24 mouse cellular contexts compared by ENCODE assay signal in the genomic region with DNA sequence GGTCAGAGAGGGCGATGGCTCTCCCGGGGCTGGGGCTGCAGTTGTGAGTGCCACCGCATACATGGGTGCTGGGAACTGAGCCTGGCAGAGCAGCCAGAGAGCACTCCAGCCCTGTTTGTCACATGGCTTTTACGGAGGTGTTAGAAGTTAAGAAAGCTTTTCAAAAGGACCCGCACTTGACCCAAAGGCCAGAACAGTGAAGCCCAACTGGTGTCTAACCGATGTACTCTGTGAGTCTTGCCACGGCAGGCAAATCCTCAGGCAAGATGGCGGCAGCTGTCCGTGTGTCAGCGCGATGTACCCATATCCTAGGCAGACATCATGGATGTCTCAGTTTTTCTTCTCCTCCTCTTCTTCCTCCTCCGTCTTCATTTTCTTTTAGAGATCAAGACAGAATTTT. TPM values are rescaled to one million over a fixed set of nuclear protein-coding genes. Genes with fewer than 3 reads are reported as not detected.
DNase-seq lines count a peak whose midpoint lies in the region; TF ChIP-seq lines count a peak whose summit lies in the region.
"Had no signal": no experiment of that assay in that cellular context is flagged by ENCODE, and none has a peak within 500 bp of the region (broad histone marks: within the 10 kb centered on the region; RNA-seq: fewer than 3 reads in every experiment).

No protein-coding gene starts in this region.

- DNase-seq in ES-E14 (ENCODE audit: low read depth, low spot score), result no peak
- peak; percentile 45 for DNase-seq in ZHBTc4 (ENCODE audit: low read depth, low spot score)
- DNase-seq in thymus, adult 18-20 months, result no peak
- no peak for DNase-seq in neural tube, embryonic 10.5 days (ENCODE audit: extremely low spot score, low spot score)
- DNase-seq in urinary bladder, adult 18-20 months (ENCODE audit: low spot score in 2 of 2), result no peak
- DNase-seq: adrenal gland, adult 8-10 months; adrenal gland, postnatal 14 days; adrenal gland, postnatal 36 days; cerebellum, adult 11-12 months; cerebellum, adult 2 months; cerebellum, adult 9-10 months; cerebellum, postnatal 10 days; cerebellum, postnatal 25 days; forebrain, postnatal 0 days had no signal

- TF ChIP-seq CTCF in E14TG2a.4 (conservative IDR thresholded peaks at IDR 0.05; ENCODE audit: low read length) (no peak), ES-Bruce4 (IDR thresholded peaks at IDR 0.05; ENCODE audit: low read depth, low read length) (no peak)

- H3K4me3 ChIP-seq in E14TG2a.4 (replicated peaks; ENCODE audit: low read length), result peak overlapping the region; percentile 10; the same call in 1 of the 2 replicates
- H3K4me3 ChIP-seq in ES-Bruce4 (ENCODE audit: low read depth, low read length), result 0 out of 2 replicates have a peak overlapping the region, but pooled peaks have one; percentile 18
- peak overlapping the region; percentile 26 to 37; a peak in 1 of 4 replicates for H3K4me3 ChIP-seq in ES-E14 (ENCODE audit: insufficient read depth in 1 of 2, low read depth in 1 of 2, low read length in 2 of 2, poor library complexity in 1 of 2, severe bottlenecking in 1 of 2)
- H3K4me3 ChIP-seq: embryonic facial prominence, embryonic 10.5 days; embryonic facial prominence, embryonic 12.5 days; forebrain, embryonic 13.5 days; forebrain, embryonic 15.5 days had no signal

- H3K36me3 ChIP-seq in E14TG2a.4 (ENCODE audit: insufficient read depth, low read length) (peaks cover 7% of the 10 kb centered on the region), ES-Bruce4 (ENCODE audit: control insufficient read depth, insufficient read depth, low read length, poor library complexity, severe bottlenecking) (no peaks in the 10 kb centered on the region), ES-E14 (ENCODE audit: control insufficient read depth, insufficient read depth, low read length, poor library complexity, severe bottlenecking) (no peaks in the 10 kb centered on the region)
- H3K36me3 ChIP-seq: embryonic facial prominence, embryonic 12.5 days; forebrain, embryonic 15.5 days had no signal

- H3K27ac ChIP-seq in ES-Bruce4 (ENCODE audit: insufficient read depth, low read length) (no peak overlapping the region), ES-E14 (ENCODE audit: insufficient read depth, low read depth, low read length, poor library complexity, severe bottlenecking) (no peak overlapping the region)
- H3K27ac ChIP-seq: embryonic facial prominence, embryonic 10.5 days; embryonic facial prominence, embryonic 12.5 days; forebrain, embryonic 13.5 days; forebrain, embryonic 15.5 days had no signal

- H3K4me1 ChIP-seq in E14TG2a.4 (replicated peaks; ENCODE audit: low read depth, low read length), result peaks cover 65% of the 10 kb centered on the region
- H3K4me1 ChIP-seq in ES-Bruce4 (ENCODE audit: control insufficient read depth, insufficient read depth, low read length), result no peaks in the 10 kb centered on the region
- H3K4me1 ChIP-seq in ES-E14 (ENCODE audit: control insufficient read depth in 2 of 2, insufficient read depth in 2 of 2, low read length in 2 of 2, poor library complexity in 1 of 2), result peaks cover 7 to 11% of the 10 kb centered on the region in 2 experiments; a peak in 3 of 4 replicates

- in situ Hi-C loops in ES-E14 (cut with MboI; ENCODE audit: low sequenced_read_pairs in 2 of 2, unreplicated experiment in 2 of 2), result no loop called here

- H3K27me3 ChIP-seq in E14TG2a.4 (ENCODE audit: insufficient read depth, low read length) (no peaks in the 10 kb centered on the region), ES-Bruce4 (ENCODE audit: control insufficient read depth, insufficient read depth, low read length, poor library complexity, severe bottlenecking) (no peaks in the 10 kb centered on the region)
- H3K27me3 ChIP-seq: embryonic facial prominence, embryonic 12.5 days; forebrain, embryonic 13.5 days; forebrain, embryonic 15.5 days had no signal

- H3K9me3 ChIP-seq in E14TG2a.4 (ENCODE audit: low read length), result no peaks in the 10 kb centered on the region
- H3K9me3 ChIP-seq in ES-Bruce4 (replicated peaks; ENCODE audit: control insufficient read depth, insufficient read depth, low read length, poor library complexity, severe bottlenecking), result no peaks in the 10 kb centered on the region; the same call in 1 of the 2 replicates
- no peaks in the 10 kb centered on the region for H3K9me3 ChIP-seq in ES-E14 (ENCODE audit: control insufficient read depth, insufficient read depth, low read depth, low read length)
- H3K9me3 ChIP-seq: embryonic facial prominence, embryonic 10.5 days; embryonic facial prominence, embryonic 12.5 days; forebrain, embryonic 13.5 days; forebrain, embryonic 15.5 days had no signal

- no peak for TF ChIP-seq POLR2A in ES-Bruce4 (IDR thresholded peaks at IDR 0.05; ENCODE audit: insufficient read depth, low read length)

- H3K9ac ChIP-seq in ES-Bruce4 (ENCODE audit: low read depth, poor library complexity, severe bottlenecking) (no peak overlapping the region), ES-E14 (ENCODE audit: insufficient read depth, low read depth, low read length, poor library complexity, severe bottlenecking) (peak overlapping the region; percentile 63; the same call in 1 of the 2 replicates)
- H3K9ac ChIP-seq: embryonic facial prominence, embryonic 12.5 days; forebrain, embryonic 13.5 days; forebrain, embryonic 15.5 days; forebrain, postnatal 0 days had no signal

- TF ChIP-seq EP300 in ES-Bruce4 (IDR thresholded peaks at IDR 0.05; ENCODE audit: insufficient read depth, low read depth, low read length), result no peak

TF ChIP-seq in ES-E14, 5 proteins besides CTCF, POLR2A, EP300 and RAD21:
- TF ChIP-seq HCFC1 (IDR thresholded peaks at IDR 0.05; ENCODE audit: borderline replicate concordance, insufficient read depth, low read length) (no peak), CHD2 (IDR thresholded peaks at IDR 0.05; ENCODE audit: low read depth, low read length) (no peak), ZNF384 (IDR thresholded peaks at IDR 0.05; ENCODE audit: low read depth, low read length) (no peak)

RNA-seq across cellular contexts. Expression of a gene that starts 3.5 kb away (rescaled TPM):
- 116 and 125 TPM in 2 replicates for polyA plus RNA-seq in ES-Bruce4 (2011; ENCODE audit: insufficient read depth, insufficient read length, low read depth, missing spikeins)
- total RNA-seq in ES-E14 (2012; rRNA removed), result 60.4 and 94.3 TPM in 2 replicates

RNA-seq across cellular contexts. Expression of a gene that starts 41.7 kb away (rescaled TPM):
- not detected in 2 replicates for polyA plus RNA-seq in ES-Bruce4 (2011; ENCODE audit: insufficient read depth, insufficient read length, low read depth, missing spikeins)
- total RNA-seq in ES-E14 (2012; rRNA removed), result 0.67 TPM in 1 of 2 replicates, not detected in the other
- total RNA-seq: adrenal gland, postnatal 14 days; MEL had no signal
- polyA plus RNA-seq: cerebellum, adult 2 months; cortical plate, adult 2 months; embryonic facial prominence, embryonic 10.5 days; embryonic facial prominence, embryonic 14.5 days; forebrain, embryonic 11.5 days; forebrain, postnatal 0 days had no signal

RNA-seq across cellular contexts. Expression of a gene that starts 41.9 kb away (rescaled TPM):
- polyA plus RNA-seq in ES-Bruce4 (2011; ENCODE audit: insufficient read depth, insufficient read length, low read depth, missing spikeins), result 3.8 and 5.0 TPM in 2 replicates
- total RNA-seq in ES-E14 (2012; rRNA removed), result 3.2 and 4.0 TPM in 2 replicates

RNA-seq across cellular contexts. Expression of a gene that starts 51.5 kb away (rescaled TPM):
- 8.3 and 9.5 TPM in 2 replicates for polyA plus RNA-seq in ES-Bruce4 (2011; ENCODE audit: insufficient read depth, insufficient read length, low read depth, missing spikeins)
- 8.6 and 10.5 TPM in 2 replicates for total RNA-seq in ES-E14 (2012; rRNA removed)
